Mouse (Mus musculus) spleen, postnatal 10 days (tissue): ENCODE results near the gene Arhgef17.

ENCODE experiments used
- DNase-seq, 2 experiments: peaks; one replicate each; pipeline ENCODE4 v3.0.0; 2021 to 2022; ENCODE audit warnings: low spot score in 2 of 2

Gene Arhgef17

GRCm38 (mm10) chr7:100941169-100941568 is 9.3 kb upstream of the Arhgef17 start:
- DNase-seq = no peak

GRCm38 (mm10) chr7:100938106-100938505 is 6.2 kb upstream of the Arhgef17 start:
- DNase-seq = no peak

- no peak for DNase-seq
These were observed 5.6 kb upstream of the Arhgef17 start for GRCm38 (mm10) chr7:100937481-100937880.

- DNase-seq = no peak
These were observed 1.6 kb upstream of the Arhgef17 start for GRCm38 (mm10) chr7:100933520-100933919.

- peak; percentile 57 to 83 for DNase-seq
These were observed 637 bp upstream of the Arhgef17 start for GRCm38 (mm10) chr7:100932481-100933007.

GRCm38 (mm10) chr7:100931316-100931925 is 486 bp downstream of the Arhgef17 start:
- DNase-seq = no peak

GRCm38 (mm10) chr7:100930619-100931315 is 1.1 kb downstream of the Arhgef17 start:
- DNase-seq = peak in 1 of 2 experiments; percentile 33

GRCm38 (mm10) chr7:100929639-100930303 is 2.1 kb downstream of the Arhgef17 start:
- no peak for DNase-seq

- no peak for DNase-seq
These were observed 3.5 kb downstream of the Arhgef17 start for GRCm38 (mm10) chr7:100928456-100928855.

GRCm38 (mm10) chr7:100927287-100928000 is 4.5 kb downstream of the Arhgef17 start:
- no peak for DNase-seq

GRCm38 (mm10) chr7:100926311-100926923 is 5.5 kb downstream of the Arhgef17 start:
- DNase-seq = no peak

GRCm38 (mm10) chr7:100924674-100925445 is 7.0 kb downstream of the Arhgef17 start:
- no peak for DNase-seq

GRCm38 (mm10) chr7:100924200-100924599 is 7.7 kb downstream of the Arhgef17 start:
- DNase-seq = no peak

GRCm38 (mm10) chr7:100922907-100923306 is 9.0 kb downstream of the Arhgef17 start:
- no peak for DNase-seq

- no peak for DNase-seq
These were observed 10.6 kb downstream of the Arhgef17 start for GRCm38 (mm10) chr7:100921289-100921688.

- DNase-seq = no peak
These were observed 12.1 kb downstream of the Arhgef17 start for GRCm38 (mm10) chr7:100919809-100920107.

GRCm38 (mm10) chr7:100919006-100919808 is 12.7 kb downstream of the Arhgef17 start:
- DNase-seq = no peak

- no peak for DNase-seq
These were observed 13.7 kb downstream of the Arhgef17 start for GRCm38 (mm10) chr7:100918176-100918575.

- DNase-seq = no peak
These were observed 14.2 kb downstream of the Arhgef17 start for GRCm38 (mm10) chr7:100917751-100918150.

GRCm38 (mm10) chr7:100916526-100916925 is 15.4 kb downstream of the Arhgef17 start:
- no peak for DNase-seq
